Mouse (Mus musculus) liver, embryonic 14.5 days (tissue): ENCODE results near the gene Slc43a2. TPM values are rescaled to one million over a fixed set of nuclear protein-coding genes. Genes with fewer than 3 reads are reported as not detected.

Experiments
- ATAC-seq: fragments of 200-750 bp; cut with Nextera tagmentation; 2 replicates; pipeline ENCODE4 v1.8.0; 2017; ENCODE audit warnings: moderate number of reproducible peaks, mild to moderate bottlenecking, moderate library complexity; ENCODE audit not compliant: insufficient read depth
- DNase-seq, 3 experiments: peaks; one replicate each; pipeline ENCODE4 v3.0.0-alpha.2; 2012 to 2013; ENCODE audit warnings: low read depth in 3 of 3, low spot score in 3 of 3
- H3K27ac ChIP-seq: fragments of 300-500 bp; sonication (generic); 2 replicates; pipeline ENCODE4 v1.5.1; 2014; ENCODE audit warnings: moderate library complexity, mild to moderate bottlenecking, control low read depth, inconsistent platforms
- H3K27me3 ChIP-seq: fragments of 300-500 bp; sonication (generic); 2 replicates; pipeline ENCODE4 v1.6.1; 2014; ENCODE audit warnings: mild to moderate bottlenecking, low read length, moderate library complexity; ENCODE audit not compliant: control insufficient read depth, insufficient read depth
- H3K36me3 ChIP-seq: fragments of 300-500 bp; sonication (generic); replicated peaks from 2 replicates; pipeline ENCODE4 v1.6.1; 2014; ENCODE audit warnings: low read depth; ENCODE audit not compliant: control insufficient read depth, insufficient read depth
- H3K4me1 ChIP-seq, 2 experiments: fragments of 200-500 bp in 1 of 2; fragments of 300-500 bp in 1 of 2; sonication (generic) in 1 of 2; replicated peaks; 2 replicates each; pipeline ENCODE4 v1.6.1; 2012 to 2014; ENCODE audit warnings: antibody characterized with exemption in 1 of 2, inconsistent platforms in 1 of 2, low read length in 1 of 2; ENCODE audit not compliant: control insufficient read depth in 2 of 2, insufficient read depth in 2 of 2
- H3K4me2 ChIP-seq: fragments of 300-500 bp; sonication (generic); 2 replicates; pipeline ENCODE4 v1.6.1; 2014; ENCODE audit warnings: low read depth, mild to moderate bottlenecking, control low read depth, moderate library complexity
- H3K4me3 ChIP-seq, 2 experiments: fragments of 200-500 bp in 1 of 2; fragments of 300-500 bp in 1 of 2; sonication (generic) in 1 of 2; 2 replicates each; pipeline ENCODE4 v1.5.1; 2012 to 2014; ENCODE audit warnings: low read depth in 2 of 2, low read length in 2 of 2, mild to moderate bottlenecking in 2 of 2, control low read depth in 1 of 2, inconsistent platforms in 1 of 2, moderate library complexity in 1 of 2; ENCODE audit not compliant: insufficient read depth in 1 of 2
- H3K9ac ChIP-seq: fragments of 300-500 bp; sonication (generic); replicated peaks from 2 replicates; pipeline ENCODE4 v1.6.1; 2014; ENCODE audit warnings: mild to moderate bottlenecking, control low read depth, moderate library complexity
- H3K9me3 ChIP-seq: fragments of 300-500 bp; sonication (generic); 2 replicates; pipeline ENCODE4 v1.6.1; 2016; ENCODE audit warnings: low read length, mixed read lengths; ENCODE audit not compliant: control insufficient read depth
- CTCF ChIP-seq: IDR thresholded peaks from 2 replicates; pipeline ENCODE4 v1.5.1; 2016; ENCODE audit warnings: antibody characterized with exemption, low read depth, control low read depth
- EP300 ChIP-seq: IDR thresholded peaks from 2 replicates; pipeline ENCODE4 v1.6.1; 2016; ENCODE audit warnings: antibody characterized with exemption, low read depth
- WGBS: fragments of 180-500 bp; shearing (Covaris S2); extraction: QIAGEN DNeasy Blood & Tissue Kit; methylation state at CpG from one replicate; pipeline ENCODE4 v1.1.7; 2014; ENCODE audit not compliant: insufficient replicate concordance; 5-methylcytosine and 5-hydroxymethylcytosine counted together
- polyA plus RNA-seq, 2 experiments: library from polyadenylated mRNA; depleted of rRNA in 1 of 2; stranded (reverse) in 1 of 2; unstranded in 1 of 2; fragments of >200 nt; fragmentation: Nextera tagmentation in 1 of 2; extraction: Ambion mirVana in 1 of 2; gene quantifications; 2 replicates each; pipeline versions ENCODE4 v1.2.1 to v1.2.3; 2012 to 2014

Slc43a2 gene
- polyA plus RNA-seq, 2 experiments: 2.4 to 2.7 TPM

GRCm38 (mm10) chr11:75494296-75495049 is 37.0 kb upstream of the Slc43a2 start:
- H3K36me3 ChIP-seq: peaks cover 100% of the 10 kb centered on the region
- 84% methylated on average over 10 of the region's 10 CpGs for WGBS
- H3K27me3 ChIP-seq: no peaks in the 10 kb centered on the region
- DNase-seq (no peak), ATAC-seq (no peak)
- H3K27ac ChIP-seq: no peak overlapping the region
- H3K9me3 ChIP-seq: no peaks in the 10 kb centered on the region
- H3K4me2 ChIP-seq: no peak overlapping the region
- TF ChIP-seq CTCF (no peak), EP300 (no peak)
- H3K4me3 ChIP-seq: no peak overlapping the region
- H3K9ac ChIP-seq: no peak overlapping the region
- H3K4me1 ChIP-seq: no peaks in the 10 kb centered on the region

- Histone ChIP-seq H3K36me3 (peaks cover 100% of the 10 kb centered on the region), H3K27ac (no peak overlapping the region), H3K27me3 (no peaks in the 10 kb centered on the region), H3K9me3 (no peaks in the 10 kb centered on the region), H3K4me1 (no peaks in the 10 kb centered on the region), H3K4me2 (no peak overlapping the region), H3K4me3 (no peak overlapping the region), H3K9ac (no peak overlapping the region)
- 50% methylated on average over 1 of the region's 1 CpGs for WGBS
- DNase-seq: no peak
- TF ChIP-seq EP300: no peak
- no peak for TF ChIP-seq CTCF
- ATAC-seq: no peak
These were observed 33.4 kb upstream of the Slc43a2 start for GRCm38 (mm10) chr11:75498126-75498525.

GRCm38 (mm10) chr11:75508162-75508561 is 23.3 kb upstream of the Slc43a2 start:
- Histone ChIP-seq H3K4me3 (no peak overlapping the region), H3K27me3 (no peaks in the 10 kb centered on the region), H3K4me1 (peaks cover 6 to 7% of the 10 kb centered on the region in 2 experiments; a peak in 1 of 4 replicates), H3K27ac (no peak overlapping the region), H3K36me3 (peaks cover 60% of the 10 kb centered on the region), H3K9me3 (no peaks in the 10 kb centered on the region), H3K9ac (no peak overlapping the region), H3K4me2 (no peak overlapping the region)
- no peak for TF ChIP-seq CTCF
- no peak for TF ChIP-seq EP300
- 89% methylated on average over 4 of the region's 4 CpGs for WGBS
- ATAC-seq: no peak
- no peak for DNase-seq

DNA sequence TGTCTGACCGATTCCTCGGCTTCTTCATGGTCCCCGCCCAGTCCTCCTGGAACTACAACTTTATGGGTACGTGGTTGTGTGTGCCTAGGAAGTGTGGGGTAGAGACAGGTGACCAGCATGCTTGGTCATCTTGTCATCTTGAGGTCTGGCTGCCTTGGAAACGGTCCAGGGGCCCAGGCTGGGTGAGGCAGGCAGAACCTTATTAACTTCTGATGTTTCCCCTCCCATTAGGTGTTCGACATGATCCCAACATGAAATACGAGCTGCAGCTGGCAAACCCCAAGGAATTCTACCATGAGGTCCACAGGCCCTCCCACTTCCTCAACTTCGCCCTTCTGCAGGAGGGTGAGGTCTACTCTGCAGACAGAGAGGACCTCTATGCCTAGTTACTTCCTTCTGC is 22.6 kb upstream of the Slc43a2 start:
- WGBS: 67% methylated on average over 8 of the region's 8 CpGs

GRCm38 (mm10) chr11:75509741-75510626 is 21.5 kb upstream of the Slc43a2 start, which contains the start of gene Rilp:
Gene Rilp, plus strand, starts transcription at chr11:75510094.
- Histone ChIP-seq H3K27me3 (no peaks in the 10 kb centered on the region), H3K27ac (peak within 1 kb of the TSS; percentile 18), H3K36me3 (peaks cover 43% of the 10 kb centered on the region), H3K9me3 (no peaks in the 10 kb centered on the region), H3K4me3 (peak within 1 kb of the TSS; percentile 48 to 68), H3K4me1 (peaks cover 6 to 7% of the 10 kb centered on the region in 2 experiments; a peak in 1 of 4 replicates), H3K4me2 (peak within 1 kb of the TSS; percentile 99), H3K9ac (peak within 1 kb of the TSS; percentile 63)
- TF ChIP-seq EP300 (no peak), CTCF (peak; percentile 32; the same call in 1 of the 2 replicates)
- WGBS: 4% methylated on average over 43 of the region's 43 CpGs
- ATAC-seq (peak; percentile 67), DNase-seq (peak in 1 of 3 experiments; percentile 27)

More for the DNA sequence above, 22.6 kb upstream of the Slc43a2 start:
- no peaks in the 10 kb centered on the region for H3K9me3 ChIP-seq
- TF ChIP-seq EP300: no peak
- no peak for TF ChIP-seq CTCF
- no peak overlapping the region for H3K27ac ChIP-seq
- H3K4me3 ChIP-seq: no peak overlapping the region
- no peak overlapping the region for H3K4me2 ChIP-seq
- peaks cover 53% of the 10 kb centered on the region for H3K36me3 ChIP-seq
- no peaks in the 10 kb centered on the region for H3K27me3 ChIP-seq
- no peak overlapping the region for H3K9ac ChIP-seq
- peaks cover 6 to 7% of the 10 kb centered on the region in 2 experiments; a peak in 1 of 4 replicates for H3K4me1 ChIP-seq
- ATAC-seq (no peak), DNase-seq (no peak)
